Mouse (Mus musculus) limb, embryonic 12.5 days (tissue): ENCODE results near the gene Tirap. TPM values are rescaled to one million over a fixed set of nuclear protein-coding genes. Genes with fewer than 3 reads are reported as not detected.

Source experiments
- ATAC-seq: fragments of 200-750 bp; cut with Nextera tagmentation; 2 replicates; pipeline ENCODE4 v1.8.0; 2017; ENCODE audit warnings: low read depth, moderate TSS enrichment; ENCODE audit not compliant: insufficient number of reproducible peaks, insufficient read depth, low FRiP score, low TSS enrichment
- H3K27ac ChIP-seq: fragments of 300-500 bp; sonication (generic); 2 replicates; pipeline ENCODE4 v1.5.1; 2016; ENCODE audit warnings: mild to moderate bottlenecking, moderate library complexity
- H3K27me3 ChIP-seq: fragments of 300-500 bp; sonication (generic); 2 replicates; pipeline ENCODE4 v1.6.1; 2016; ENCODE audit warnings: mild to moderate bottlenecking, moderate library complexity
- H3K36me3 ChIP-seq: fragments of 300-500 bp; sonication (generic); 2 replicates; pipeline ENCODE4 v1.6.1; 2016; ENCODE audit warnings: mild to moderate bottlenecking, moderate library complexity
- H3K4me1 ChIP-seq: fragments of 300-500 bp; sonication (generic); replicated peaks from 2 replicates; pipeline ENCODE4 v1.6.1; 2016
- H3K4me2 ChIP-seq: fragments of 300-500 bp; sonication (generic); 2 replicates; pipeline ENCODE4 v1.6.1; 2016; ENCODE audit warnings: mild to moderate bottlenecking, moderate library complexity
- H3K4me3 ChIP-seq: fragments of 300-500 bp; sonication (generic); replicated peaks from 2 replicates; pipeline ENCODE4 v1.5.1; 2016; ENCODE audit warnings: mild to moderate bottlenecking
- H3K9ac ChIP-seq: fragments of 300-500 bp; sonication (generic); replicated peaks from 2 replicates; pipeline ENCODE4 v1.6.1; 2016; ENCODE audit warnings: mild to moderate bottlenecking, moderate library complexity
- H3K9me3 ChIP-seq: fragments of 300-500 bp; sonication (generic); 2 replicates; pipeline ENCODE4 v1.6.1; 2016; ENCODE audit warnings: mild to moderate bottlenecking, moderate library complexity
- WGBS: fragments of 180-500 bp; shearing (Covaris S2); methylation state at CpG from one replicate; pipeline ENCODE4 v1.1.7; 2016; 5-methylcytosine and 5-hydroxymethylcytosine counted together
- polyA plus RNA-seq: library from polyadenylated mRNA; unstranded; fragments of >200 nt; fragmentation: Nextera tagmentation; extraction: Ambion mirVana; gene quantifications from 2 replicates; pipeline ENCODE4 v1.2.1, GENCODE M21; 2016

Tirap gene
- polyA plus RNA-seq, result 14.9 and 15.7 TPM in 2 replicates

GRCm38 (mm10) chr9:35199772-35200471 lies at the start of gene Tirap, which contains the start of gene Srpr:
TSS of gene Tirap (minus strand) at chr9:35200291.
TSS of gene Srpr (plus strand) at chr9:35200175.
- H3K27ac ChIP-seq, result peak within 1 kb of the TSS; percentile 67
- peaks cover 8% of the 10 kb centered on the region for H3K36me3 ChIP-seq
- WGBS, result under 1% methylated on average over 40 of the region's 44 CpGs
- peaks cover 20% of the 10 kb centered on the region; the same call in 1 of the 2 replicates for H3K4me1 ChIP-seq
- H3K9me3 ChIP-seq, result no peaks in the 10 kb centered on the region
- peak within 1 kb of the TSS; percentile 81 for H3K4me2 ChIP-seq
- peak within 1 kb of the TSS; percentile 75 for H3K9ac ChIP-seq
- H3K27me3 ChIP-seq, result no peaks in the 10 kb centered on the region
- ATAC-seq, result peak; percentile 90
- peak within 1 kb of the TSS; percentile 71 for H3K4me3 ChIP-seq

DNA sequence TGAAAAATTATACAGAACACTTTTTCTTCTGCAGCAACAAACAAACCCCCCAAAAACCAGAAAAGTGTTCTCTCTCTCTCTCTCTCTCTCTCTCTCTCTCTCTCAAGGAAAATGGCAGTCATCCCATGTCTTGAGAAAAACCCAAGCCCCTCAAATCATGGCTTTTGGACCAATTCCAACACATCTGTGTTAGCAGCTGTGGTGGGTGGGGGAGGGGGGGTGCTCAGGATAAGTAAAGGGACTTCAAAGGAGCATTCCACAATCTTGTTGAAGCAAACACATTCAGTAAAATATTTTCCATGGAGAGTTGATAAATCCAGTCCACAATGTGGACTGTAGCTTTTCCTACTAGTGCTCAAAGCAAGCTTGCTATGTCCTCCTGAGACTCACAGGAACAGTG lies 49.4 kb upstream of the Tirap start:
- H3K27ac ChIP-seq, result peak overlapping the region; percentile 56
- H3K9me3 ChIP-seq, result no peaks in the 10 kb centered on the region
- no peak overlapping the region for H3K4me3 ChIP-seq
- no peak overlapping the region for H3K9ac ChIP-seq
- no peaks in the 10 kb centered on the region for H3K36me3 ChIP-seq
- no peak for ATAC-seq
- H3K4me1 ChIP-seq, result peaks cover 12% of the 10 kb centered on the region
- no peak overlapping the region for H3K4me2 ChIP-seq
- no peaks in the 10 kb centered on the region for H3K27me3 ChIP-seq

DNA sequence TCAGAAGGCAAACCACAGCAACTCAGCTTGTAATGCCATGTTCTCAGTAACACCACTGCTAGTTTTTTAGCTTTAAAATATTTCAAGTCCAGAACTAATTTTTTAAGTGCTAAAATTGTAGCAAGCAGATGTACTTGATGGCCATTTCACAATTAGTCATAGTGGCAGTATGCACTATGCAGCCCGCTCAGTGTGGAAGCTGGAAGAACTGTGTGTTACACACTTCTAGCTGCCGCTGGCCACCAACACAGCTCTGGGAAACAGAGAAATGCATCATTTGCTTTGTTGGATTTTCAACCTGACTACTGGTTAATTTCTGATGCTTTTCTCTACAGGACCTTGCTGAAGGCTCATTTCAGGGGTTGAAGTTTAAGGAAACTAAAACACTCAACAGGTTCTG lies 47.3 kb upstream of the Tirap start:
- Histone ChIP-seq H3K4me3 (no peak overlapping the region), H3K27me3 (no peaks in the 10 kb centered on the region), H3K9me3 (no peaks in the 10 kb centered on the region), H3K4me1 (peaks cover 12% of the 10 kb centered on the region), H3K36me3 (no peaks in the 10 kb centered on the region), H3K27ac (no peak overlapping the region), H3K4me2 (no peak overlapping the region), H3K9ac (no peak overlapping the region)
- no peak for ATAC-seq
- 90% methylated on average over 2 of the region's 2 CpGs for whole genome bisulfite sequencing

DNA sequence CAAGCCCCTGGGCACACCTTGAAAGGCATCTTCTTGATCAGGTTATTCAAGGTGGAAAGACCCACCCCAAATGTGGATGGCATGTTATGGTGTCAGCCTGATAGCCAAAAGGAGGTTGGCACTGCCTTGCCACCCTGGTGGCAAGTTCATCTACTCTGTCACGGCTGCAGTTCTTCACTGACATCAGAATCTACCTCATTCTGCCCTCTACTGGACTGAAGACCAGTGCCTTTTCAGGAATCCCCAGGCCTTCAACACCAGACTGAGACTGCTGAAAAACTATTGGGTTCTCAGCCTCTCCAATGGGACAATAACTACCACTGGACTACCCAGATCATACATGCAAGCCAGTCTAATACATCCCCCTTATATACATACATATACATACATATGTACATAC lies 39.6 kb upstream of the Tirap start:
- Histone ChIP-seq H3K4me2 (no peak overlapping the region), H3K9me3 (no peaks in the 10 kb centered on the region), H3K27me3 (no peaks in the 10 kb centered on the region), H3K9ac (no peak overlapping the region), H3K27ac (no peak overlapping the region), H3K36me3 (peaks cover 10% of the 10 kb centered on the region), H3K4me1 (no peaks in the 10 kb centered on the region), H3K4me3 (no peak overlapping the region)
- ATAC-seq, result no peak
- 55% methylated on average over 1 of the region's 1 CpGs for WGBS

DNA sequence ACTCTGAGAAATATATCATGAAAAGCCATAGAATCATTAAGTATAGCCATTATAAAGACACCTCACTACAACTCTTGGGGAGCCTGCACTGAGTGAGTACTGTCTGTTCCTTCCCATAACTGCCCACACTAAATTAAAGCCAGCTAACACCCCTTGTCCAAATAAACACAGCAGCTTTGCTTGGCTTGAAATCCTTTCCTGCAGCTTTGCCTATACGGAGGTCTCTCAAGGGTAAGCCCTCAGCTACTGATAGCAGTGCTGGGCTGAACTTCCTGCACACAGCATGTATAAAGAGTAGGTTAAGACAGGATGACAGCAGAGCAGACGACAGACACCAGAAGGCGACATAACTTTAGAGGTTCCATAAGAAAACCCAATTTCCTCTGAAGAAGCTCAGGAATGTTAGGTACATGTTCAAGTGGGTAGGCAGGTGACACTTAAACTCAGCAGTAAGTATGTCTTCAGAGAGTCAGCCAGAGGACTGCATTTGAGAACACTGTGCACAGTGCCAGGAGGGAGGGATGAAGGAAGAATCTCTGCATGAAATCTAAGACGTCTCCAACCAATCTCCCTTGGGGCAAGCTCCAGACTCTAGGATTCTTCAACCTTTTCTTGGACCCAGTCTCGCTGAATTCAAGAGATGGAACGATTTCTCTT lies 39.0 kb upstream of the Tirap start:
- no peak overlapping the region for H3K4me2 ChIP-seq
- H3K4me1 ChIP-seq, result no peaks in the 10 kb centered on the region
- H3K9ac ChIP-seq, result no peak overlapping the region
- H3K4me3 ChIP-seq, result no peak overlapping the region
- no peaks in the 10 kb centered on the region for H3K27me3 ChIP-seq
- H3K36me3 ChIP-seq, result peaks cover 17% of the 10 kb centered on the region
- WGBS, result 75% methylated on average over 6 of the region's 6 CpGs
- no peaks in the 10 kb centered on the region for H3K9me3 ChIP-seq
- no peak for ATAC-seq
- H3K27ac ChIP-seq, result no peak overlapping the region

GRCm38 (mm10) chr9:35238371-35238770 lies 38.3 kb upstream of the Tirap start:
- no peak for ATAC-seq
- Histone ChIP-seq H3K36me3 (peaks cover 24% of the 10 kb centered on the region), H3K27ac (no peak overlapping the region), H3K4me1 (no peaks in the 10 kb centered on the region), H3K4me2 (no peak overlapping the region), H3K9me3 (no peaks in the 10 kb centered on the region), H3K27me3 (no peaks in the 10 kb centered on the region), H3K9ac (no peak overlapping the region), H3K4me3 (no peak overlapping the region)
- WGBS, result 91% methylated on average over 1 of the region's 1 CpGs

- H3K36me3 ChIP-seq, result peaks cover 41% of the 10 kb centered on the region
Measured at GRCm38 (mm10) chr9:35235996-35236395, 35.9 kb upstream of the Tirap start.

GRCm38 (mm10) chr9:35228671-35229070 lies 28.6 kb upstream of the Tirap start:
- WGBS, result 87% methylated on average over 3 of the region's 3 CpGs
- Histone ChIP-seq H3K27me3 (no peaks in the 10 kb centered on the region), H3K36me3 (peaks cover 50% of the 10 kb centered on the region), H3K4me2 (no peak overlapping the region), H3K27ac (no peak overlapping the region), H3K9ac (no peak overlapping the region), H3K4me3 (no peak overlapping the region), H3K9me3 (no peaks in the 10 kb centered on the region), H3K4me1 (no peaks in the 10 kb centered on the region)
- ATAC-seq, result no peak

More at GRCm38 (mm10) chr9:35235996-35236395, 35.9 kb upstream of the Tirap start:
- 70% methylated on average over 3 of the region's 3 CpGs for WGBS
- Histone ChIP-seq H3K9ac (no peak overlapping the region), H3K4me2 (no peak overlapping the region), H3K27me3 (no peaks in the 10 kb centered on the region), H3K27ac (no peak overlapping the region), H3K9me3 (no peaks in the 10 kb centered on the region), H3K4me1 (no peaks in the 10 kb centered on the region), H3K4me3 (no peak overlapping the region)
- ATAC-seq, result no peak

DNA sequence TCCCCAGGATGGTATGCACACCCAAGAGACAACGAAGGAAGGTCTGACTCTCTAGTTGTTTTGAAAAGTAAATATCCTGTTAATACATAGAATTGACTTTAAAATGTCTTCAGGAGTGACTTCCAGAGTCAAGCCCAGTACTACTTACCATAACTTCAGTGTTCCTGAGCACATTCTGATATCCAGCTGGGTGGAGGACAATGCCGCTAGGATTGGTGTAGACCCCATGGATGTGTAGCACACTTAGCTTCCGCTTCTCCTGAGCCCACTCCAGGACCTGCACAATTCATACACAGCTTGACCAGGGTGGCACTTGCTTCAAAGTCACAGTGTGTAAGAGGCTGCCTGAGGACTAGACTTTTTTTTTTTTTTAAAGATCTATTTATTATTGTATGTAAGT lies 23.4 kb upstream of the Tirap start:
- Histone ChIP-seq H3K4me2 (no peak overlapping the region), H3K27ac (no peak overlapping the region), H3K4me3 (no peak overlapping the region), H3K27me3 (no peaks in the 10 kb centered on the region), H3K9ac (no peak overlapping the region), H3K9me3 (no peaks in the 10 kb centered on the region), H3K4me1 (no peaks in the 10 kb centered on the region), H3K36me3 (peaks cover 77% of the 10 kb centered on the region)
- WGBS, result 95% methylated on average over 3 of the region's 3 CpGs
- ATAC-seq, result no peak

- no peak overlapping the region for H3K4me2 ChIP-seq
- 78% methylated on average over 1 of the region's 1 CpGs for WGBS
- H3K9me3 ChIP-seq, result no peaks in the 10 kb centered on the region
- ATAC-seq, result no peak
- no peaks in the 10 kb centered on the region for H3K4me1 ChIP-seq
- no peaks in the 10 kb centered on the region for H3K27me3 ChIP-seq
- H3K9ac ChIP-seq, result no peak overlapping the region
- peaks cover 95% of the 10 kb centered on the region for H3K36me3 ChIP-seq
- no peak overlapping the region for H3K27ac ChIP-seq
- no peak overlapping the region for H3K4me3 ChIP-seq
Measured at GRCm38 (mm10) chr9:35217963-35218362, 17.9 kb upstream of the Tirap start.

GRCm38 (mm10) chr9:35211573-35212511 lies 11.8 kb upstream of the Tirap start:
- Histone ChIP-seq H3K9me3 (no peaks in the 10 kb centered on the region), H3K4me1 (peaks cover 16% of the 10 kb centered on the region), H3K36me3 (peaks cover 70% of the 10 kb centered on the region), H3K4me3 (peak overlapping the region; percentile 86), H3K27ac (peak overlapping the region; percentile 62), H3K27me3 (no peaks in the 10 kb centered on the region), H3K4me2 (peak overlapping the region; percentile 91), H3K9ac (peak overlapping the region; percentile 85)
- WGBS, result 36% methylated on average over 26 of the region's 26 CpGs
- no peak for ATAC-seq
